In the genomic region with DNA sequence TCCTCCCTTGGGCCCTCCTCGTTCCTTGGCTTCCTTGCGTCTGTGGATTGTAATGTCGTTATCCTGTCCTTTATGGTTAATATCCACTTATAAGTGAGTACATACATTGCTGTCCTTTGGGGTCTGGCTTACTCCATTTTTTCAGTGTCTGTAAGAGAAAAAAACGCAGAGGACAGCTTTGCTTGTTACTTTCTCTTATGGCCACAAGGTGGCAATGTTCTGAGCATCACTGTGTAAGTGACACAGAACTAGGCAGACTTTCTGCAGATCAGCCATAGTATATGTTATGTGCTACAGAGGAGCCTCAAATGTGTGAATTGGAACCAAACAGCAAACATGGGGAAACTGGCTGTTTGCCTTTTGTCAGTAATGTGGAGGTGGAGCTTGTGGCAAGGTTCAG, we compare ENCODE assay signal across 10 mouse cellular contexts. TPM values are rescaled to one million over a fixed set of nuclear protein-coding genes. Genes with fewer than 3 reads are reported as not detected.
DNase-seq lines count a peak whose midpoint lies in the region; ATAC-seq lines count a peak whose summit lies in the region.
"Had no signal": no experiment of that assay in that cellular context is flagged by ENCODE, and none has a peak within 500 bp of the region (broad histone marks: within the 10 kb centered on the region; RNA-seq: fewer than 3 reads in every experiment).

No protein-coding gene starts in this region.

- DNase-seq in kidney, postnatal 14 days, result peak; percentile 31
- no peak for DNase-seq in kidney, adult 11 months
- DNase-seq in ZHBTc4 (ENCODE audit: low read depth, low spot score), result peak; percentile 59
- no peak for DNase-seq in cerebellum, adult 11-12 months
- no peak for DNase-seq in layer of hippocampus, postnatal 25 days (ENCODE audit: extremely low spot score in 1 of 2, low spot score in 1 of 2)

- no peaks in the 10 kb centered on the region for H3K36me3 ChIP-seq in hindbrain, embryonic 12.5 days
- no peaks in the 10 kb centered on the region for H3K36me3 ChIP-seq in midbrain, embryonic 16.5 days (ENCODE audit: control insufficient read depth, insufficient read depth, low read length)
- H3K36me3 ChIP-seq: embryonic facial prominence, embryonic 13.5 days; liver, embryonic 15.5 days had no signal

- peak; percentile 39; the same call in 1 of the 2 replicates for ATAC-seq in hindbrain, embryonic 12.5 days (ENCODE audit: low FRiP score)
- ATAC-seq in midbrain, embryonic 16.5 days, result peak; percentile 69; the same call in 1 of the 2 replicates
- no peak for ATAC-seq in inflammation-experienced regulatory T-cells, adult 6 months

- WGBS in hindbrain, embryonic 12.5 days, result 26% methylated on average over 4 of the region's 4 CpGs
- WGBS in midbrain, embryonic 16.5 days, result 37% methylated on average over 4 of the region's 4 CpGs

- H3K4me1 ChIP-seq in hindbrain, embryonic 12.5 days, result peaks cover 22% of the 10 kb centered on the region
- peaks cover 15% of the 10 kb centered on the region for H3K4me1 ChIP-seq in midbrain, embryonic 16.5 days (ENCODE audit: control insufficient read depth, insufficient read depth, low read length)
- H3K4me1 ChIP-seq: liver, embryonic 15.5 days had no signal

- no peak overlapping the region for H3K27ac ChIP-seq in hindbrain, embryonic 12.5 days
- H3K27ac ChIP-seq in midbrain, embryonic 16.5 days (ENCODE audit: low read length), result no peak overlapping the region
- H3K27ac ChIP-seq: embryonic facial prominence, embryonic 13.5 days; liver, embryonic 15.5 days had no signal

- no peaks in the 10 kb centered on the region for H3K9me3 ChIP-seq in hindbrain, embryonic 12.5 days (replicated peaks)
- no peaks in the 10 kb centered on the region for H3K9me3 ChIP-seq in midbrain, embryonic 16.5 days (replicated peaks; ENCODE audit: control insufficient read depth, low read length, poor library complexity, severe bottlenecking)
- H3K9me3 ChIP-seq: embryonic facial prominence, embryonic 13.5 days; liver, embryonic 15.5 days had no signal

- H3K4me3 ChIP-seq in hindbrain, embryonic 12.5 days, result no peak overlapping the region
- H3K4me3 ChIP-seq in midbrain, embryonic 16.5 days (ENCODE audit: low read depth, low read length), result no peak overlapping the region
- H3K4me3 ChIP-seq: embryonic facial prominence, embryonic 13.5 days; liver, embryonic 15.5 days had no signal

- no peaks in the 10 kb centered on the region for H3K27me3 ChIP-seq in hindbrain, embryonic 12.5 days
- no peaks in the 10 kb centered on the region for H3K27me3 ChIP-seq in midbrain, embryonic 16.5 days (ENCODE audit: control insufficient read depth, insufficient read depth, low read depth, low read length)
- H3K27me3 ChIP-seq: liver, embryonic 15.5 days had no signal

- H3K4me2 ChIP-seq in hindbrain, embryonic 12.5 days (replicated peaks), result no peak overlapping the region
- H3K4me2 ChIP-seq in midbrain, embryonic 16.5 days (ENCODE audit: low read length), result no peak overlapping the region
- H3K4me2 ChIP-seq: embryonic facial prominence, embryonic 13.5 days; liver, embryonic 15.5 days had no signal

- no peak overlapping the region for H3K9ac ChIP-seq in hindbrain, embryonic 12.5 days
- H3K9ac ChIP-seq in midbrain, embryonic 16.5 days (ENCODE audit: low read depth, low read length), result no peak overlapping the region
- H3K9ac ChIP-seq: embryonic facial prominence, embryonic 13.5 days; liver, embryonic 15.5 days had no signal

RNA-seq across cellular contexts. Expression of a gene that starts 17.6 kb away (rescaled TPM):
- polyA plus RNA-seq in hindbrain, embryonic 12.5 days (2016; fragmentation: Nextera tagmentation; extraction: Ambion mirVana), result 1.1 and 1.3 TPM in 2 replicates
- 0.69 and 0.75 TPM in 2 replicates for polyA plus RNA-seq in midbrain, embryonic 16.5 days (2015; fragmentation: Nextera tagmentation; extraction: Ambion mirVana)
- 1 to 10 TPM; 3.6 to 3.7 TPM for total RNA-seq in layer of hippocampus, postnatal 25 days (2021)
- polyA plus RNA-seq in inflammation-experienced regulatory T-cells, adult 6 months (2017; shearing (Covaris generic)), result not detected

RNA-seq across cellular contexts. Expression of a gene that starts 54.8 kb away (rescaled TPM):
- 105 and 106 TPM in 2 replicates for polyA plus RNA-seq in hindbrain, embryonic 12.5 days (2016; fragmentation: Nextera tagmentation; extraction: Ambion mirVana)
- polyA plus RNA-seq in midbrain, embryonic 16.5 days (2015; fragmentation: Nextera tagmentation; extraction: Ambion mirVana), result 100 and 102 TPM in 2 replicates
- 10 to 100 TPM; 45.0 to 51.1 TPM for total RNA-seq in layer of hippocampus, postnatal 25 days (2021)
- polyA plus RNA-seq in inflammation-experienced regulatory T-cells, adult 6 months (2017; shearing (Covaris generic)), result 10 to 100 TPM; 53.1 to 55.3 (median 55.0) TPM

Comparison
In these comparisons a context has a peak if more than half of its experiments do, and no peak if none do; other contexts are left out.
1. DNase-seq: peak in kidney, postnatal 14 days (single experiment) and ZHBTc4 (single experiment); none in kidney, adult 11 months (single experiment), cerebellum, adult 11-12 months (single experiment) and layer of hippocampus, postnatal 25 days (0 of 2).